Comparison of ENCODE assay signal across 8 mouse cellular contexts in genomic region chr1:59316031-59316385, GRCm38 (mm10). TPM values are rescaled to one million over a fixed set of nuclear protein-coding genes. Genes with fewer than 3 reads are reported as not detected.
DNase-seq lines count a peak whose midpoint lies in the region; ATAC-seq and TF ChIP-seq lines count a peak whose summit lies in the region.

No protein-coding gene starts in this region.

- no peak overlapping the region for H3K9ac ChIP-seq in forebrain, postnatal 0 days

- H3K9me3 ChIP-seq in forebrain, postnatal 0 days (ENCODE audit: low read length), result no peaks in the 10 kb centered on the region

- peak overlapping the region; percentile 40 for H3K4me2 ChIP-seq in forebrain, postnatal 0 days (ENCODE audit: low read depth)

- no peak overlapping the region for H3K27ac ChIP-seq in forebrain, postnatal 0 days (ENCODE audit: low read depth, low read length)
- H3K27ac ChIP-seq in macrophage, result peak overlapping the region; percentile 94

- no peak for TF ChIP-seq CTCF in forebrain, postnatal 0 days (IDR thresholded peaks at IDR 0.05; ENCODE audit: low read depth)

- peaks cover 10% of the 10 kb centered on the region; the same call in 1 of the 2 replicates for H3K4me1 ChIP-seq in forebrain, postnatal 0 days (ENCODE audit: insufficient read depth)

- H3K36me3 ChIP-seq in forebrain, postnatal 0 days (ENCODE audit: insufficient read depth), result no peaks in the 10 kb centered on the region
- H3K36me3 ChIP-seq in macrophage (ENCODE audit: inconsistent target), result no peaks in the 10 kb centered on the region; the same call in 1 of the 2 replicates

- no peak overlapping the region for H3K4me3 ChIP-seq in forebrain, postnatal 0 days (ENCODE audit: low read depth, low read length)
- H3K4me3 ChIP-seq in macrophage (ENCODE audit: inconsistent target), result peak overlapping the region; percentile 16; the same call in 1 of the 2 replicates

- no peak for ATAC-seq in cerebellum, adult (ENCODE audit: insufficient number of reproducible peaks, low FRiP score, low TSS enrichment)
- no peak for ATAC-seq in forebrain, postnatal 0 days

- no peaks in the 10 kb centered on the region for H3K27me3 ChIP-seq in forebrain, postnatal 0 days (ENCODE audit: insufficient read depth, low read length)

- WGBS in forebrain, postnatal 0 days, result 6% methylated on average over 9 of the region's 9 CpGs
- WGBS in macrophage (ENCODE audit: missing documents), result 3% methylated on average over 9 of the region's 9 CpGs

- peak; percentile 49 for DNase-seq in cerebellum, adult 9-10 months
- DNase-seq in B cell, adult 2 months, result peak; percentile 41 to 45
- peak; percentile 40 for DNase-seq in forebrain, postnatal 0 days
- no peak for DNase-seq in testis, postnatal 10 days (ENCODE audit: low spot score)
- DNase-seq in thymus, postnatal 4 days, result no peak
- no peak for DNase-seq in spleen, adult 18-20 months

- no peaks in the 10 kb centered on the region for H3K79me2 ChIP-seq in macrophage (ENCODE audit: inconsistent target)

RNA-seq across cellular contexts. Expression of gene Cdk15, which starts 59.3 kb away (rescaled TPM):
- total RNA-seq in forebrain, postnatal 0 days (2014; rRNA removed), result 0.14 TPM in 1 of 2 replicates, not detected in the other
- 0.62 and 1.0 TPM in 2 replicates for polyA plus RNA-seq in forebrain, postnatal 0 days (2015; fragmentation: Nextera tagmentation; extraction: Ambion mirVana)
- 10 to 100 TPM in 21 of 26 experiments, 1 to 10 TPM in 5; 5.2 to 60.1 (median 13.3) TPM for total RNA-seq in macrophage (2018; cell fraction: chromatin; rRNA removed)
- total RNA-seq in macrophage (2018; cell fraction: cytosol; rRNA removed), result 1 to 10 TPM; 1.8 to 9.6 (median 5.2) TPM
- 10 to 100 TPM in 9 of 26 experiments, 1 to 10 TPM in 17; 1.3 to 18.9 (median 7.0) TPM for total RNA-seq in macrophage (2018; cell fraction: nucleus; rRNA removed)
- polyA plus RNA-seq in macrophage (2018), result 3.5 to 7.0 TPM (median 5.2 TPM) in 3 replicates

Comparison
In these comparisons a context has a peak if more than half of its experiments do, and no peak if none do; other contexts are left out.
1. DNase-seq: peak in cerebellum, adult 9-10 months (single experiment), B cell, adult 2 months (2 of 2) and forebrain, postnatal 0 days (single experiment); none in testis, postnatal 10 days (single experiment), thymus, postnatal 4 days (single experiment) and spleen, adult 18-20 months (0 of 2).